Mouse (Mus musculus) MEL (cell line): ENCODE measurements around the gene Wdcp. TPM values are rescaled to one million over a fixed set of nuclear protein-coding genes. Genes with fewer than 3 reads are reported as not detected.

Experiments used
- DNase-seq: peaks from one replicate; pipeline ENCODE4 v3.0.0; 2011; ENCODE audit warnings: low read depth, low spot score
- H3K27ac ChIP-seq: 2 replicates; pipeline ENCODE4 v1.5.1; 2012; ENCODE audit warnings: low read depth, mild to moderate bottlenecking, control low read depth, low read length, moderate library complexity; ENCODE audit not compliant: control insufficient read depth
- H3K27me3 ChIP-seq, 2 experiments: fragments of 150-350 bp in 1 of 2; sonication (generic) in 1 of 2; 2 replicates each; pipeline ENCODE4 v1.6.1; 2012; ENCODE audit warnings: low read length in 2 of 2, mild to moderate bottlenecking in 2 of 2, improper control_type of control experiment in 1 of 2, moderate library complexity in 1 of 2; ENCODE audit not compliant: insufficient read depth in 2 of 2, control insufficient read depth in 1 of 2
- H3K36me3 ChIP-seq, 2 experiments: 2 replicates each; pipeline ENCODE4 v1.6.1; 2012 to 2014; ENCODE audit warnings: low read length in 2 of 2, improper control_type of control experiment in 1 of 2, inconsistent platforms in 1 of 2, mild to moderate bottlenecking in 1 of 2; ENCODE audit not compliant: insufficient read depth in 2 of 2, control insufficient read depth in 1 of 2
- H3K4me1 ChIP-seq, 2 experiments: fragments of 150-350 bp in 1 of 2; sonication (generic) in 1 of 2; 2 replicates each; pipeline ENCODE4 v1.6.1; 2012; ENCODE audit warnings: low read length in 2 of 2, improper control_type of control experiment in 1 of 2, mild to moderate bottlenecking in 1 of 2; ENCODE audit not compliant: insufficient read depth in 2 of 2, control insufficient read depth in 1 of 2
- H3K4me3 ChIP-seq, 2 experiments: fragments of 150-350 bp in 1 of 2; sonication (generic) in 1 of 2; 2 replicates each; pipeline ENCODE4 v1.5.1; 2012; ENCODE audit warnings: low read depth in 2 of 2, low read length in 2 of 2, mild to moderate bottlenecking in 2 of 2, moderate library complexity in 2 of 2, control low read depth in 1 of 2, improper control_type of control experiment in 1 of 2; ENCODE audit not compliant: control insufficient read depth in 1 of 2, insufficient read depth in 1 of 2
- H3K79me2 ChIP-seq: 2 replicates; pipeline ENCODE4 v1.6.1; 2012; ENCODE audit warnings: mild to moderate bottlenecking, low read length, moderate library complexity; ENCODE audit not compliant: control insufficient read depth, poor library complexity, insufficient read depth
- H3K9ac ChIP-seq: 2 replicates; pipeline ENCODE4 v1.6.1; 2012; ENCODE audit warnings: low read depth, mild to moderate bottlenecking, control low read depth, low read length, moderate library complexity; ENCODE audit not compliant: control insufficient read depth, poor library complexity, severe bottlenecking
- H3K9me3 ChIP-seq: fragments of 150-350 bp; sonication (generic); replicated peaks from 2 replicates; pipeline ENCODE4 v1.6.1; 2012; ENCODE audit warnings: mild to moderate bottlenecking, low read length, improper control_type of control experiment, moderate library complexity; ENCODE audit not compliant: insufficient read depth
- BHLHE40 ChIP-seq: IDR thresholded peaks from 2 replicates; pipeline ENCODE4 v1.6.1; 2012; ENCODE audit warnings: low read depth, mild to moderate bottlenecking, inconsistent platforms, low read length, improper control_type of control experiment, borderline replicate concordance
- CHD1 ChIP-seq: IDR thresholded peaks from 2 replicates; pipeline ENCODE4 v1.6.1; 2012; ENCODE audit warnings: low read depth, mild to moderate bottlenecking, inconsistent platforms, low read length, improper control_type of control experiment
- CHD2 ChIP-seq: IDR thresholded peaks from 2 replicates; pipeline ENCODE4 v1.6.1; 2011; ENCODE audit warnings: low read length, improper control_type of control experiment
- CTCF ChIP-seq, 3 experiments: IDR thresholded peaks in 2 of 3; conservative IDR thresholded peaks in 1 of 3; 2 replicates each; pipeline ENCODE4 v1.5.1; 2011 to 2012; ENCODE audit warnings: low read length in 3 of 3, low read depth in 2 of 3, mild to moderate bottlenecking in 2 of 3, improper control_type of control experiment in 1 of 3, inconsistent platforms in 1 of 3, mixed read lengths in 1 of 3, moderate library complexity in 1 of 3; ENCODE audit not compliant: control insufficient read depth in 1 of 3, insufficient read depth in 1 of 3, poor library complexity in 1 of 3, severe bottlenecking in 1 of 3
- EP300 ChIP-seq, 2 experiments: IDR thresholded peaks; 2 replicates each; pipeline ENCODE4 v1.6.1; 2011; ENCODE audit warnings: improper control_type of control experiment in 2 of 2, low read length in 2 of 2, low read depth in 1 of 2, mild to moderate bottlenecking in 1 of 2
- ETS1 ChIP-seq: IDR thresholded peaks from 2 replicates; pipeline ENCODE4 v1.6.1; 2012; ENCODE audit warnings: low read depth, mild to moderate bottlenecking, inconsistent platforms, low read length, improper control_type of control experiment, moderate library complexity
- GABPA ChIP-seq: IDR thresholded peaks from 2 replicates; pipeline ENCODE4 v1.6.1; 2012; ENCODE audit warnings: low read depth, mild to moderate bottlenecking, inconsistent platforms, low read length, improper control_type of control experiment, moderate library complexity
- GATA1 ChIP-seq: IDR thresholded peaks from 2 replicates; pipeline ENCODE4 v1.6.1; 2011; ENCODE audit warnings: low read depth, low read length, improper control_type of control experiment
- JUND ChIP-seq: IDR thresholded peaks from 2 replicates; pipeline ENCODE4 v1.6.1; 2011; ENCODE audit warnings: low read depth, mild to moderate bottlenecking, improper control_type of control experiment, low read length
- KAT2A ChIP-seq: conservative IDR thresholded peaks from 2 replicates; pipeline ENCODE4 v1.6.1; 2012; ENCODE audit warnings: low read depth, low read length, improper control_type of control experiment, inconsistent platforms
- MAFK ChIP-seq: IDR thresholded peaks from 2 replicates; pipeline ENCODE4 v1.6.1; 2011; ENCODE audit warnings: low read depth, mild to moderate bottlenecking, low read length, improper control_type of control experiment, borderline replicate concordance
- MAX ChIP-seq: IDR thresholded peaks from 2 replicates; pipeline ENCODE4 v1.6.1; 2011; ENCODE audit warnings: low read length, improper control_type of control experiment
- MEF2A ChIP-seq: IDR thresholded peaks from 2 replicates; pipeline ENCODE4 v1.6.1; 2014; ENCODE audit warnings: low read depth, mild to moderate bottlenecking, inconsistent platforms, low read length, improper control_type of control experiment; ENCODE audit not compliant: poor library complexity, insufficient replicate concordance, severe bottlenecking; ENCODE audit errors: extremely low read depth
- MXI1 ChIP-seq: IDR thresholded peaks from 2 replicates; pipeline ENCODE4 v1.6.1; 2011; ENCODE audit warnings: mild to moderate bottlenecking, low read depth, low read length, improper control_type of control experiment
- MYB ChIP-seq: IDR thresholded peaks from 2 replicates; pipeline ENCODE4 v1.6.1; 2011; ENCODE audit warnings: mild to moderate bottlenecking, low read depth, low read length, improper control_type of control experiment
- MYC ChIP-seq: IDR thresholded peaks from 2 replicates; pipeline ENCODE4 v1.6.1; 2011; ENCODE audit warnings: low read depth, mild to moderate bottlenecking, low read length, improper control_type of control experiment, moderate library complexity
- POLR2AphosphoS5 ChIP-seq: IDR thresholded peaks from 2 replicates; pipeline ENCODE4 v1.6.1; 2012; ENCODE audit warnings: low read depth, borderline replicate concordance, mild to moderate bottlenecking, inconsistent platforms, low read length, moderate library complexity, mixed read lengths
- RAD21 ChIP-seq: IDR thresholded peaks from 2 replicates; pipeline ENCODE4 v1.6.1; 2011; ENCODE audit warnings: mild to moderate bottlenecking, low read depth, low read length, improper control_type of control experiment
- RCOR1 ChIP-seq: IDR thresholded peaks from 2 replicates; pipeline ENCODE4 v1.6.1; 2012; ENCODE audit warnings: low read depth, mild to moderate bottlenecking, inconsistent platforms, low read length, improper control_type of control experiment
- SIN3A ChIP-seq: IDR thresholded peaks from 2 replicates; pipeline ENCODE4 v1.6.1; 2012; ENCODE audit warnings: low read length, improper control_type of control experiment, inconsistent platforms
- TBP ChIP-seq: IDR thresholded peaks from 2 replicates; pipeline ENCODE4 v1.8.0; 2011; ENCODE audit warnings: low read depth, low read length, improper control_type of control experiment
- TCF12 ChIP-seq: IDR thresholded peaks from 2 replicates; pipeline ENCODE4 v1.6.1; 2014; ENCODE audit warnings: low read depth, mild to moderate bottlenecking, inconsistent platforms, low read length, improper control_type of control experiment, moderate library complexity
- UBTF ChIP-seq: IDR thresholded peaks from 2 replicates; pipeline ENCODE4 v1.6.1; 2012; ENCODE audit warnings: low read depth, mild to moderate bottlenecking, inconsistent platforms, low read length, improper control_type of control experiment, moderate library complexity, borderline replicate concordance; ENCODE audit not compliant: insufficient read depth
- USF1 ChIP-seq: IDR thresholded peaks from 2 replicates; pipeline ENCODE4 v1.6.1; 2014; ENCODE audit warnings: low read depth, mild to moderate bottlenecking, inconsistent platforms, low read length, improper control_type of control experiment, moderate library complexity
- ZKSCAN1 ChIP-seq: IDR thresholded peaks from 2 replicates; pipeline ENCODE4 v1.6.1; 2012; ENCODE audit warnings: low read depth, mild to moderate bottlenecking, inconsistent platforms, low read length, improper control_type of control experiment, moderate library complexity
- polyA plus RNA-seq, 2 experiments: library from polyadenylated mRNA; stranded (reverse) in 1 of 2; unstranded in 1 of 2; fragments of >175 nt in 1 of 2; fragments of >200 nt in 1 of 2; gene quantifications; 2 replicates each; pipeline versions ENCODE4 v1.2.1 to v1.2.4; 2012; ENCODE audit warnings: low replicate concordance in 2 of 2, low read depth in 1 of 2; ENCODE audit not compliant: insufficient read length in 2 of 2, insufficient read depth in 1 of 2, missing spikeins in 1 of 2
- total RNA-seq: library from RNA; depleted of rRNA; stranded (reverse); fragments of 300-350 nt; gene quantifications from 2 replicates; pipeline ENCODE4 v1.2.3, GENCODE M21; 2012

Gene Wdcp
- total and polyA plus RNA-seq, 3 experiments, result 12.6 to 16.5 TPM; not detected in 1

DNA sequence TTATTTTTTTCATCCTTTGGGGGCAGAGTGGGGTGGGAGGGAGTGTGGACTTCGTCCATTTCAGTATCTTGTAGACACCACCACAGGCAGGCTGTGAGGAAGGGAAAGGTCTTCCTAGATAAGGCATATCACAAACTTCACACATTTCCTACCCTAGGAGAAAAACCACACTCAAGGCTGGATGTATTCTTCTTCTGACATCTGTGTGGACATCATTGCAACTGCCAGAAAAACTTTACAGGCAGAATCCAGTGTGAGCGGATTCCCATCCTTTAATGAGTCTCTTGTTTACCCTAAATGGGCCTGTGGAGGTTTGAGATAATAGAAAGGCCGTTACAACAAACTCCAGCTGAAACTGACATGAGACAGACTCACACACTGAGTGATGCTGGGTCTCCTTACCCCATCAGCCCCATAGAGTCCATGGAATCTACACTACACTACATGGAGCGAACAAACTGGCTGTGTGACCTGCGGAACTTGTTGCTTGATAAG lies 29.9 kb downstream of the Wdcp start (continued):
- no peak for TF ChIP-seq MAX
- TF ChIP-seq BHLHE40, result no peak; the same call in 1 of the 2 replicates
- TF ChIP-seq MXI1, result peak; percentile 76; the same call in 1 of the 2 replicates
- no peak for TF ChIP-seq CTCF (IDR thresholded peaks at IDR 0.05 in 2 of 3, conservative IDR thresholded peaks at IDR 0.05 in 1 of 3; ENCODE audit: control insufficient read depth in 1 of 3, insufficient read depth in 1 of 3, low read depth in 2 of 3, low read length in 3 of 3, poor library complexity in 1 of 3, severe bottlenecking in 1 of 3)
- no peak for TF ChIP-seq UBTF
- TF ChIP-seq MEF2A, result no peak
- no peak for TF ChIP-seq ZKSCAN1
- peak; percentile 70; the same call in 1 of the 2 replicates for TF ChIP-seq TBP
- TF ChIP-seq, all 39 proteins: peak for 17

GRCm38 (mm10) chr12:4873531-4873930 lies 30.4 kb downstream of the Wdcp start:
- H3K27me3 ChIP-seq, result no peaks in the 10 kb centered on the region
- TF ChIP-seq KAT2A (no peak), MAFK (peak; percentile 6; the same call in 1 of the 2 replicates), CHD1 (peak; percentile 87; the same call in 1 of the 2 replicates)
- TF ChIP-seq, all 39 proteins: peak for 2
- no peaks in the 10 kb centered on the region for H3K9me3 ChIP-seq
- H3K4me1 ChIP-seq, result peaks cover 16 to 34% of the 10 kb centered on the region in 2 experiments
- H3K4me3 ChIP-seq, result peak overlapping the region; percentile 71 to 93
- no peak for DNase-seq
- H3K9ac ChIP-seq, result peak overlapping the region; percentile 84
- peaks cover 1 to 24% of the 10 kb centered on the region in 2 experiments; a peak in 3 of 4 replicates for H3K36me3 ChIP-seq
- H3K79me2 ChIP-seq, result peaks cover 5% of the 10 kb centered on the region
- H3K27ac ChIP-seq, result peak overlapping the region; percentile 92

DNA sequence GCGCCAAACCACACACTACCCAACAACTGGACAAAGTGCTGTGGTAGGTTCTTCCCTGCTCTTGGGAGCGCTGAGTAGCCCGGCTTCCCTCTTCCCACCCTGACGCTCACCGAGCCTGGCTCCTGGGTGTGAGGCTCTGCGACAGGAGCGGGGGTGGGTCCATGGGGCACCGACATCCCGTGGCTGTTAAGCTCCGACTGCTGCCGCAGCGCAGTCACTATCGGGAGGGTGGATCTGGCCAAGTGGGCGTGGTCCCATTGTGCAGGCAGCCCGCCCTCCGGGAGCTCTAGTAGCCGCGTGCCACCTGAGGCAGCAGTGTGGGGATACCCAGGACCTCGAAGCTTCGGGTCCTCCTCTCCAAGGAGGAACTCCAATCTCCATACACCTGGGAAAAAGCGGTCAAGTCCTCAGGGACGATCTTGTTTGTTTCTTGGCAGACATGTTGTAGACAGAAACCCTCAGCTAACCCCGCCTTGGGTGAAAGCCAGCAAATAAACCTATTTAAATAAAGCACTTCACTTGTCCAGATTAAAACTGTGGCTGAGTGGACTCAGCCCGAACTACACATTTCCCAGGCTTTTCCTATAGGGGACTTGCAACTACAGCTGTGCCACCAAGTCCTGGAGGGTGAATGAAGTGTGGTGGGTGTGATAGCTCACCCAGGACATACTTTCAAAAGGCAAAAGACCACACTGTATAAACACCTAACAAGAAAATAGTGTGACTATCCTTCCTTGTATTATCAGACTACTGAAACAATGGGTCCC lies 31.2 kb downstream of the Wdcp start, which contains the start of gene Mfsd2b:
Mfsd2b (minus strand) TSS at position 199 of the 767 bp plus-strand sequence.
- H3K79me2 ChIP-seq, result peaks cover 5% of the 10 kb centered on the region
- peak within 1 kb of the TSS; percentile 84 for H3K9ac ChIP-seq
- no peaks in the 10 kb centered on the region for H3K27me3 ChIP-seq
- H3K9me3 ChIP-seq, result no peaks in the 10 kb centered on the region
- H3K4me3 ChIP-seq, result peak within 1 kb of the TSS; percentile 71 to 93
- H3K27ac ChIP-seq, result peak within 1 kb of the TSS; percentile 92
- peak; percentile 95 for DNase-seq
- H3K36me3 ChIP-seq, result peaks cover 0 to 24% of the 10 kb centered on the region in 2 experiments; a peak in 3 of 4 replicates
- H3K4me1 ChIP-seq, result peaks cover 16 to 34% of the 10 kb centered on the region in 2 experiments
- TF ChIP-seq CTCF (IDR thresholded peaks at IDR 0.05 in 2 of 3, conservative IDR thresholded peaks at IDR 0.05 in 1 of 3; ENCODE audit: control insufficient read depth in 1 of 3, insufficient read depth in 1 of 3, low read depth in 2 of 3, low read length in 3 of 3, poor library complexity in 1 of 3, severe bottlenecking in 1 of 3) (no peak), CHD1 (peak; percentile 68), SIN3A (peak; percentile 88), EP300 (IDR thresholded peaks at IDR 0.05; ENCODE audit: low read depth in 1 of 2, low read length in 2 of 2) (peak; percentile 56 to 62), MYB (no peak), USF1 (peak; percentile 28; the same call in 1 of the 2 replicates), CHD2 (no peak), MYC (no peak), TBP (peak; percentile 74), KAT2A (no peak; the same call in 1 of the 2 replicates), JUND (no peak), GATA1 (peak; percentile 68), POLR2AphosphoS5 (peak; percentile 81; the same call in 1 of the 2 replicates), RCOR1 (no peak), TCF12 (peak; percentile 83), ETS1 (peak; percentile 76), GABPA (no peak), ZKSCAN1 (no peak), RAD21 (no peak)
